In genomic region chr15:100457340-100457739, GRCm38 (mm10) we compare ENCODE assay signal across 8 mouse cellular contexts. TPM values are rescaled to one million over a fixed set of nuclear protein-coding genes. Genes with fewer than 3 reads are reported as not detected.
DNase-seq lines count a peak whose midpoint lies in the region; ATAC-seq and TF ChIP-seq lines count a peak whose summit lies in the region.

No protein-coding gene starts in this region.

- H3K27me3 ChIP-seq in liver, embryonic 14.5 days (ENCODE audit: control insufficient read depth, insufficient read depth, low read length): no peaks in the 10 kb centered on the region
- H3K27me3 ChIP-seq in neural tube, embryonic 12.5 days (replicated peaks): no peaks in the 10 kb centered on the region

- peak; percentile 95 for TF ChIP-seq CTCF in cortical plate, adult 2 months (IDR thresholded peaks at IDR 0.05; ENCODE audit: extremely low read depth, insufficient read depth, low read length)
- peak; percentile 98 for TF ChIP-seq CTCF in liver, embryonic 14.5 days (IDR thresholded peaks at IDR 0.05; ENCODE audit: low read depth)

- H3K27ac ChIP-seq in cortical plate, adult 2 months (ENCODE audit: insufficient read depth, low read length): no peak overlapping the region
- H3K27ac ChIP-seq in liver, embryonic 14.5 days: no peak overlapping the region
- H3K27ac ChIP-seq in neural tube, embryonic 12.5 days: no peak overlapping the region

- no peaks in the 10 kb centered on the region for H3K9me3 ChIP-seq in liver, embryonic 14.5 days (ENCODE audit: control insufficient read depth, low read length)
- no peaks in the 10 kb centered on the region for H3K9me3 ChIP-seq in neural tube, embryonic 12.5 days

- WGBS in liver, embryonic 14.5 days (ENCODE audit: insufficient replicate concordance): 3% methylated on average over 17 of the region's 17 CpGs
- 8% methylated on average over 17 of the region's 17 CpGs for WGBS in neural tube, embryonic 12.5 days

- peak overlapping the region; percentile 50 for H3K4me2 ChIP-seq in liver, embryonic 14.5 days (ENCODE audit: low read depth)
- no peak overlapping the region for H3K4me2 ChIP-seq in neural tube, embryonic 12.5 days (replicated peaks)

- DNase-seq in 416B (ENCODE audit: low read depth) (peak; percentile 89), ZHBTc4 (ENCODE audit: low read depth, low spot score) (peak; percentile 94)
- DNase-seq in gastrocnemius, postnatal 4 days (ENCODE audit: low spot score in 2 of 2): peak; percentile 40 to 70
- peak; percentile 54 for DNase-seq in kidney, adult 11 months
- peak; percentile 58 to 67 (median 59) for DNase-seq in liver, embryonic 14.5 days (ENCODE audit: low read depth in 3 of 3, low spot score in 3 of 3)
- peak; percentile 90 for DNase-seq in testis, postnatal 10 days (ENCODE audit: low spot score)

- H3K9ac ChIP-seq in liver, embryonic 14.5 days (replicated peaks): no peak overlapping the region
- H3K9ac ChIP-seq in neural tube, embryonic 12.5 days: peak overlapping the region; percentile 18; the same call in 1 of the 2 replicates

- no peak for TF ChIP-seq EP300 in liver, embryonic 14.5 days (IDR thresholded peaks at IDR 0.05; ENCODE audit: low read depth)

- H3K4me1 ChIP-seq in cortical plate, adult 2 months (ENCODE audit: control insufficient read depth, insufficient read depth, low read length): no peaks in the 10 kb centered on the region
- peaks cover 4 to 22% of the 10 kb centered on the region in 2 experiments; a peak in 3 of 4 replicates for H3K4me1 ChIP-seq in liver, embryonic 14.5 days (replicated peaks; ENCODE audit: control insufficient read depth in 2 of 2, insufficient read depth in 2 of 2, low read length in 1 of 2)
- H3K4me1 ChIP-seq in neural tube, embryonic 12.5 days: no peaks in the 10 kb centered on the region

- no peaks in the 10 kb centered on the region for H3K36me3 ChIP-seq in liver, embryonic 14.5 days (replicated peaks; ENCODE audit: control insufficient read depth, insufficient read depth, low read depth)
- H3K36me3 ChIP-seq in neural tube, embryonic 12.5 days: no peaks in the 10 kb centered on the region

- TF ChIP-seq POLR2A in cortical plate, adult 2 months (IDR thresholded peaks at IDR 0.05; ENCODE audit: extremely low read depth, insufficient read depth, low read length): no peak

- no peak overlapping the region for H3K4me3 ChIP-seq in cortical plate, adult 2 months (ENCODE audit: insufficient read depth, low read length)
- H3K4me3 ChIP-seq in liver, embryonic 14.5 days (ENCODE audit: insufficient read depth in 1 of 2, low read depth in 2 of 2, low read length in 2 of 2): no peak overlapping the region
- H3K4me3 ChIP-seq in neural tube, embryonic 12.5 days: no peak overlapping the region

- ATAC-seq in liver, embryonic 14.5 days (ENCODE audit: insufficient read depth): peak; percentile 61
- ATAC-seq in neural tube, embryonic 12.5 days (ENCODE audit: low FRiP score, low read depth): no peak

RNA-seq across cellular contexts. Expression of gene Letmd1, which starts 11.5 kb away (rescaled TPM):
- 97.9 and 101 TPM in 2 replicates for polyA plus RNA-seq in cortical plate, adult 2 months (2012; rRNA removed)
- 10 to 100 TPM; 20.9 to 24.1 TPM for total RNA-seq in gastrocnemius, postnatal 4 days (2021)
- polyA plus RNA-seq in liver, embryonic 14.5 days (2012; rRNA removed): 15.2 and 18.1 TPM in 2 replicates
- 9.5 and 10.6 TPM in 2 replicates for polyA plus RNA-seq in liver, embryonic 14.5 days (2014; fragmentation: Nextera tagmentation; extraction: Ambion mirVana)
- 48.5 and 50.6 TPM in 2 replicates for polyA plus RNA-seq in neural tube, embryonic 12.5 days (2016; fragmentation: Nextera tagmentation; extraction: Ambion mirVana)

RNA-seq across cellular contexts. Expression of gene Slc11a2, which starts 32.5 kb away (rescaled TPM):
- polyA plus RNA-seq in cortical plate, adult 2 months (2012; rRNA removed): 47.8 and 51.6 TPM in 2 replicates
- 10 to 100 TPM; 28.0 to 28.6 TPM for total RNA-seq in gastrocnemius, postnatal 4 days (2021)
- 38.4 and 40.8 TPM in 2 replicates for polyA plus RNA-seq in liver, embryonic 14.5 days (2012; rRNA removed)
- 37.7 and 38.4 TPM in 2 replicates for polyA plus RNA-seq in liver, embryonic 14.5 days (2014; fragmentation: Nextera tagmentation; extraction: Ambion mirVana)
- polyA plus RNA-seq in neural tube, embryonic 12.5 days (2016; fragmentation: Nextera tagmentation; extraction: Ambion mirVana): 23.9 and 27.1 TPM in 2 replicates

RNA-seq across cellular contexts. Expression of gene Gm5475, which starts 35.4 kb away (rescaled TPM):
- 0.04 TPM in 1 of 2 replicates, not detected in the other for polyA plus RNA-seq in cortical plate, adult 2 months (2012; rRNA removed)
- not detected for total RNA-seq in gastrocnemius, postnatal 4 days (2021)
- 0.01 TPM in 1 of 2 replicates, not detected in the other for polyA plus RNA-seq in liver, embryonic 14.5 days (2012; rRNA removed)
- 0.05 TPM in 1 of 2 replicates, not detected in the other for polyA plus RNA-seq in liver, embryonic 14.5 days (2014; fragmentation: Nextera tagmentation; extraction: Ambion mirVana)
- 0.13 and 0.18 TPM in 2 replicates for polyA plus RNA-seq in neural tube, embryonic 12.5 days (2016; fragmentation: Nextera tagmentation; extraction: Ambion mirVana)

RNA-seq across cellular contexts. Expression of gene Csrnp2, which starts 37.9 kb away (rescaled TPM):
- polyA plus RNA-seq in cortical plate, adult 2 months (2012; rRNA removed): 24.4 and 24.7 TPM in 2 replicates
- 1 to 10 TPM; 5.7 to 5.9 TPM for total RNA-seq in gastrocnemius, postnatal 4 days (2021)
- 0.42 and 0.59 TPM in 2 replicates for polyA plus RNA-seq in liver, embryonic 14.5 days (2012; rRNA removed)
- 0.58 and 0.78 TPM in 2 replicates for polyA plus RNA-seq in liver, embryonic 14.5 days (2014; fragmentation: Nextera tagmentation; extraction: Ambion mirVana)
- polyA plus RNA-seq in neural tube, embryonic 12.5 days (2016; fragmentation: Nextera tagmentation; extraction: Ambion mirVana): 42.6 and 43.1 TPM in 2 replicates
